Mouse (Mus musculus) layer of hippocampus, adult 2 months (tissue): ENCODE data around the gene Il10rb. TPM values are rescaled to one million over a fixed set of nuclear protein-coding genes. Genes with fewer than 3 reads are reported as not detected.

ENCODE experiments used
- DNase-seq, 2 experiments: peaks; one replicate each; pipeline ENCODE4 v3.0.0; 2022; ENCODE audit warnings: low spot score in 2 of 2
- H3K27ac ChIP-seq: fragments of 200-600 bp; 2 replicates; pipeline ENCODE4 v1.8.1; 2022
- H3K4me3 ChIP-seq: fragments of 200-600 bp; 2 replicates; pipeline ENCODE4 v1.8.1; 2022; ENCODE audit warnings: mild to moderate bottlenecking
- CTCF ChIP-seq: fragments of 200-600 bp; conservative IDR thresholded peaks from 2 replicates; pipeline ENCODE4 v1.8.1; 2022; ENCODE audit warnings: antibody characterized with exemption, mild to moderate bottlenecking, moderate library complexity
- total RNA-seq, 2 experiments: library from RNA; stranded (reverse); gene quantifications; 2 replicates each; pipeline ENCODE4 v1.2.3; 2021

Il10rb gene
- total RNA-seq, 2 experiments from 2014 or later, result 8.6 to 9.0 TPM

GRCm38 (mm10) chr16:91463836-91464400 is 58.0 kb downstream of the Il10rb start:
- peak overlapping the region; percentile 85 for H3K27ac ChIP-seq
- DNase-seq, result no peak
- TF ChIP-seq CTCF, result no peak
- H3K4me3 ChIP-seq, result peak overlapping the region; percentile 73

- peak; percentile 81 to 88 for DNase-seq
- TF ChIP-seq CTCF, result no peak
- H3K27ac ChIP-seq, result peak overlapping the region; percentile 85
Measured at GRCm38 (mm10) chr16:91464594-91465504, 58.9 kb downstream of the Il10rb start.

GRCm38 (mm10) chr16:91465505-91466240 is 59.7 kb downstream of the Il10rb start:
- DNase-seq, result no peak
- Histone ChIP-seq H3K27ac (peak overlapping the region; percentile 68), H3K4me3 (peak overlapping the region; percentile 73)
- TF ChIP-seq CTCF, result no peak

More at GRCm38 (mm10) chr16:91464594-91465504, 58.9 kb downstream of the Il10rb start:
- H3K4me3 ChIP-seq, result peak overlapping the region; percentile 73

- no peak for TF ChIP-seq CTCF
- Histone ChIP-seq H3K4me3 (no peak overlapping the region), H3K27ac (peak overlapping the region; percentile 15; the same call in 1 of the 2 replicates)
- DNase-seq, result no peak
Measured at GRCm38 (mm10) chr16:91466566-91466965, 60.6 kb downstream of the Il10rb start.

GRCm38 (mm10) chr16:91470470-91470869 is 64.5 kb downstream of the Il10rb start:
- no peak for TF ChIP-seq CTCF
- Histone ChIP-seq H3K27ac (no peak overlapping the region), H3K4me3 (no peak overlapping the region)
- no peak for DNase-seq

GRCm38 (mm10) chr16:91471481-91471880 is 65.5 kb downstream of the Il10rb start:
- Histone ChIP-seq H3K4me3 (no peak overlapping the region), H3K27ac (no peak overlapping the region)
- DNase-seq, result no peak
- TF ChIP-seq CTCF, result no peak

Other genes with a start within 250 kb of the Il10rb start
- 10 to 100 TPM; 25.2 to 27.1 TPM for gene Olig2, start 180.7 kb upstream of the Il10rb start, total RNA-seq
- 100 to 1,000 TPM in 1 of 2 experiments, 10 to 100 TPM in 1; 95.9 to 105 TPM for gene Olig1, start 136.4 kb upstream of the Il10rb start, total RNA-seq
- gene Ifnar2, start 33.4 kb upstream of the Il10rb start, total RNA-seq, result 10 to 100 TPM; 19.8 to 25.5 TPM
- not detected for gene Gm21970, start 14.4 kb upstream of the Il10rb start, total RNA-seq
- gene Ifnar1, start 79.1 kb downstream of the Il10rb start, total RNA-seq, result 10 to 100 TPM; 42.2 to 45.9 TPM
- gene Ifngr2, start 140.9 kb downstream of the Il10rb start, total RNA-seq, result 10 to 100 TPM; 49.2 to 50.6 TPM
- gene Tmem50b, start 191.6 kb downstream of the Il10rb start, total RNA-seq, result 100 to 1,000 TPM in 1 of 2 experiments, 10 to 100 TPM in 1; 97.3 to 104 TPM
- gene Dnajc28, start 212.9 kb downstream of the Il10rb start, total RNA-seq, result 10 to 100 TPM; 10.3 to 10.5 TPM
- gene Gart, start 240.8 kb downstream of the Il10rb start, total RNA-seq, result 10 to 100 TPM; 52.9 to 54.3 TPM
- 100 to 1,000 TPM; 259 to 285 TPM for gene Son, start 241.3 kb downstream of the Il10rb start, total RNA-seq